Mouse (Mus musculus) frontal cortex, postnatal 14 days (tissue): ENCODE data around the gene Mid1.

ENCODE experiments used
- DNase-seq, 2 experiments: peaks; one replicate each; pipeline ENCODE4 v3.0.0; 2022; ENCODE audit warnings: low spot score in 2 of 2

Mid1 gene

DNA sequence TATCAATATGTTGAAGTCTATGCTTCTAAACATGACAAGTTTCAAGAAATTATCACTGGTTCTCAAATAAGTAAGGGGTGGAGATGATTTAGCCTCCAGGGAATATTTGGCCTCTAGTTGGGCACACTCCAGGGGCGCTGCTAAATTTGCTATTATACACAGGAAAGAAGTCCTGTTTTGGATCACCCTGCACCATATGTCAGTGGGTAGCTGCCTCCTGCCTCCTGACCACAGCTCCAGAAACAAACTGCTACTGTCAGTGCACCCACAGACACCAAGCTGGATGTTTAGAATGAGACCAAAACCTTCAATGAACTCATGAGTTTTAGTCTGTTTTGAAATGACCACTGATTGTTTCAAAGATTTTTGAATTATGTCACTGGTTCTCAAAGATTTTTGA, 128.7 kb downstream of the Mid1 start:
- no peak for DNase-seq

DNA sequence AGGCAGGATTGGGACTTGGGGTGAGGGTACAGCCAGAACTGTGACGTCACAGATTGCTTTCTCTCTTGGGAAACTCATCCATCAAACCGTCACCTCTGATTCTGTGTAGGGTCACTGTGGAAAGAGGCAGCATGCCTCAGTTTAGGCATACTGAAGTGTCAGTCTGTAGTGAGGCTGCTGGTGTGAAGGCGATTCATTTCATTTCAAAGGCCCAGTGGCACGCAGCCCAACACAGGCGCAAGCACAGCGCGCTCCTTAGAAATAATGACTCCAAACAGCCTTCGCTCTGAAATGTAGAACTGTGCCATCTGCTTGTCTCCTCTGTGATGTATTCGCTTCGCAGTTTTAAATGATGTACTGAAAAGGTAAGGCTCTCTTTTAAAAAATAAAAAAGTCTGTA, 141.9 kb downstream of the Mid1 start:
- DNase-seq: peak in 1 of 2 experiments; percentile 9

DNA sequence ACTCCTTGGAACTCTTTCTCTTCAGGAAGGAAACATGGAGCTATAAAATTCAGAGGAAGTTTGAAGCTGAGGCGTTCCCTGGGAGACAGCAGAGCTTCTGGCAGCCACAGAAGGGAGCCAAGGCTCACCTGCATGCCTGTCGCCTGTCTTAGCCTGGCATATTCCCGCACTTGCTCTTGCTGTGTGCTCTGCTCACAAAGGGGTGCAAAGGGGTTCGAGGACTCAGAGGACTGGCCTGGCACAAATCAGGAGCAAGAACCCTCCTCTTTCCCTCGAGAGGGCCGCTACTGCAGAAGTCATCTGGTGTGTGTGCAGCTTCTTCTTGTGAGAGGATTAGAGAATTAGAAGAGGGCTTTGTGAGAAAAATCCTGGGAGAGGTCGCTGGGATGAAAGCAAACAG, 142.7 kb downstream of the Mid1 start:
- DNase-seq: no peak

DNA sequence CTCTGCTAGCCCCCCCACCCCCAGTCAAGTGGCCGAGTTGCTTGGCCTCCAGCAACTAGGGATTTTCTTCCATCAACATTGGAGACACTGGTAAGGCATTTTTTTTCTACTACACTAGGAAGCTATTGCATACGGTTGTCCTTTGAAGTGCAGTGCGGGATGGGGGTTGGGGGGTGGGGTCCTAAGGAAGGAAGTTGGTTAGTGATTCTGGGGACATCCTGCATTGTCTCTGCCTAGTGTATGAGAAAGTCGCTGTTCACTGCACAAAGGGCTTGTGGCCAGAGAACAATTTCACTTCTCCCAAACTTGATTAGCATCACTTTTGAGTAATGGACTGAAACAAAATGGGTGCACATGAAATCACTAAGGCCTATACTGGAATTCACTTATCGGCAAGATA, 143.1 kb downstream of the Mid1 start:
- DNase-seq: no peak

DNA sequence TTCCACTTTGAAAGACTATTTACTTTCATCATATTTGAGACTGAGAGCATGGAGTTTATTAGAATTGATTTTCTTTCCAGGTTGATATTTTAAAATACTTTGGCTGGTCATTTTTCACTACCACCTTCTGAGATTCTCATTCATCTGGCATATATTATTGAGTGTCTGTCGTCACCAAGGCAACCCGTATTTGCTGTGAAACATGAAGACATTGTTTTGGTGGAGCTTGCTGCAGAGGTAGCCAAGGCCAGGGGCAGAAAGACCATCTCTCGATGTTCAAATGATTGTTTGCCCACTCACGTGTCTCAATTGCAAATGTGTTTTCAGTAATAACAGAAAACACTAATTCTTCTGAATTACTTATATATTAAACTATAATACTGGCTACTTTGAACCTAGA, 145.1 kb downstream of the Mid1 start:
- DNase-seq: no peak

DNA sequence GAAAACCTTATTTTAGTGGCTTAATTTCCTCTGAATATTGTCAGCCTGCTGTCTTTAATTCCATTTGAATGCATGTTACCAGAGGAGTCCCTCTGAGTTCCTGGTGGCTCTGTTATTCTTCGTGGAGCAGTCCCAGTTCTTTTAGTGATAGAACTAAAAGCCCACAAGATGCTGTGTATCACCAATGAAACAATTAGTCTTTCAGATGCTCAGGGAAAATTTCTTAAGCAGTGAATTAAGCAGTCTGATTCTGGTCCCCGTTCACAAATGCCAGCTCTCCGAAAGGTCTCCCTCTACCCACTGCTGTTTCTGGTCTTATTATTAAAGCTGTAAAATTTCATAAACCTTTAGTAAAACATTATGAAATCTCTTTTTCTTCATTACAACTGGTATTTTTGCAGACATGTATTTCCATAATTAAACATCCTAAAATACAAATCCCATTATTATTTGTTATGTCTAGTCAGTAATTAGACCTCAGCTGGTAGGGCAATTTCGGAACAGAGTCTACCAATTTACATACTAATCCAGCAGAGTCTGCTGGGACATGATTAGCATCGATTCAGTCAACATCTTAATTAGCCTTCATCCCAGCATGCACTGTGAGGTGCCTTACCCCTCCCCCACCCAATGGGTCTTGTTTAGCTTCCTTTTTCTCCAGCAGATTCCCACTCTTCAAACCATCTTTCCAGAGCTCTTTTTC, 153.1 kb downstream of the Mid1 start:
- DNase-seq: no peak

DNA sequence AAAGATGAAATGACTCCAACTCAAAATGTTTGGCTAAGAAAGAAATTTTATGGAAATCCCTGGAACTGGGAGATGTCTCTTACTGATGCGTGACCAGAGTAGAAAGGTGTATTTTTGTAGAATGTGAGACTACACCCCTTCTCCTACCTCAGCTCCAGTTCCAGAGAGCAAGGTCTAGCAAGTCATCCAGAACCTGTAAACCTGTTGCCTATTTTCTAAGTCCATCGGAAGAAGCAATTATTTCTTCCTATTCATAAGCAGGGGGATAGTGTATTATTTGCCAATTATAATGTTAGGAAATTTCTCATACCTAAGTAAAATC, 153.6 kb downstream of the Mid1 start:
- DNase-seq: no peak

DNA sequence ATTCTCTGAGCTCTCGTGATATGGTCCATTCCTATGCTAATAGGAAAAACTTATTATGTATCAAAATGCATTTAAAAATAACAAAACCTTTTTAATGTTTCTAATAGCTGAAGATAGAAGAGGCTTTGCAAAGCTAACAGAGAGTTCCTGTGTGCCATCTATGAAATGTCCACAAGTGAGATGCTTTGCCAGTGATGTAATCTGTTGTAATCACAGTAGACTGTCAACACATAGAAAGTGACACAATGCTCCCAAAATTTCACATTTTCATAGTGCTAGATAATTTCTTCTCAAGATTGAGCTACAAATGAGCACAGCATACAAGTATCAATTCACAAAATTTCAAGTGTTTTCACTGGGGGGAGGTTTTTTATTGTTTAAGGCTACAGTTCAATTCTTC, 158.3 kb downstream of the Mid1 start:
- no peak for DNase-seq

DNA sequence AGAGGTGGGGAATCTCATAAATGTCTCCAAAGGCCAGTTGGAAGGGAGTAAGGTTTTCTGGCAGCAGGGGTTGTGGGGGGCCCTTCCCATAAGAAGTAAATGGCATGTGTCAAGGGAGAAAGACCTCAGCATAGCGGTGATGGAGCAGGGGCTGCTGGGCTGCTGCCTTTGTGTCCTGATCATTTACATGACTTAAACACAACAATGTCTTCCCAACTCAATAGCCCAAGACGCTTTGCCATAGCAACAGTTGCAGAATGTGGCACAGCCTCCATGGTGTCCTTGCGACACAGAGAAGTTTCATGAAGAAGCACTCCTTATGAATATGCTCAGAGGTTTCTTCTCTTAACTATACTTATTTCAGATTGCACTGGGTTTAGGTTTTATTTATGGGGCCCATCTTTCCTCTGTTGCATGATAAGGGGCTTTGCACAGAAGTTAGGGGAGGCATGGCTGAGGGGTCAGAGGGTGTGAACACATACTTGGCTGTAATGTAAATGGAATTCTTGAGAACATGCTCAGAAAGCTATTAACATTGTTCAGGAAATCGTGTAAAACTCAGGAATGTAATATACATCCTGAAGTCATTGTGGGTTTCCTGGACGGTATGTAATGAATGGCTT, 159.3 kb downstream of the Mid1 start:
- no peak for DNase-seq

DNA sequence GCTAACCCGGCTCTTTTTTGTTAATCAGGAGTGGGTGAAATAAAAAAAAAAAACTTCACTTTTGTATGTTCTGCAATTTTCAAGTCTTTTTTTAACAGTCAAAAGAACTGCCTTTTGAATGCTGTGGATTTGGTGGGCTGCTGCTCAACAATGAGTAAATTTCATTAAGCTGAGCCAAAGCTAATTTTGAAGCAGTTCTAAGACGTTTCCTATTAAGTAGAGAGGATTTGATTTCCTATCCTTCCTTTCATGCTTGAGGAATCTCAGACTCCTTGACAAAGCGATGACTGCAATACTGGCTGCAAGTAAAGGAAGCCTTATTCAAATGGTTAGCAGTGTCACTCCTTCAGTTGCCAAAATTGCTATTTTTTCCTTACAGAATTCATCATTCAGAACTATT, 161.2 kb downstream of the Mid1 start:
- DNase-seq: no peak

DNA sequence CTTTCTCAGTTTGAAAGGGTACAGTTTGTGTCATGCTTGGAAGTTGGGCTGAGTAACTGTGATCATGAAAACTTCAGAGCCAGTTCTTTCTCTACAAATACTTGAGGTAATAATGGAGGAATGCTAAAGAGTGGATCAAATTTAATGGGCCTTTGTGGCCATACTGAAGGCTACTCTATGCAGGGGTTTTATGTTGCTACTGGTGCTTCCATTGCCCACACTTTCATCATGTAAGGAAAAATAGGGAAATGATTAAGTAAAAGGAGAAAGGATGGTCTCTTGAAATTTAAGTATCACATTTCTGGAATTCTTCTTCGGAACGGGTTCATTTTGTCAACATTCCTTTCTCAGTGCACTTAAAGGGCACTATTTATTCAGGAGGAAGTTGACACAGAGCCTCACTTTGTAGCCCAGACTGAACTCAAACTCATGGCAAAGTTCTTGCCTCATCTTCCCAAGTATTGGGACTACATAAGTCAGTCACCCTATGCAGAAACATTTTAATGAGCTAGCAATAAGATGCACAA, 176.3 kb downstream of the Mid1 start:
- no peak for DNase-seq

DNA sequence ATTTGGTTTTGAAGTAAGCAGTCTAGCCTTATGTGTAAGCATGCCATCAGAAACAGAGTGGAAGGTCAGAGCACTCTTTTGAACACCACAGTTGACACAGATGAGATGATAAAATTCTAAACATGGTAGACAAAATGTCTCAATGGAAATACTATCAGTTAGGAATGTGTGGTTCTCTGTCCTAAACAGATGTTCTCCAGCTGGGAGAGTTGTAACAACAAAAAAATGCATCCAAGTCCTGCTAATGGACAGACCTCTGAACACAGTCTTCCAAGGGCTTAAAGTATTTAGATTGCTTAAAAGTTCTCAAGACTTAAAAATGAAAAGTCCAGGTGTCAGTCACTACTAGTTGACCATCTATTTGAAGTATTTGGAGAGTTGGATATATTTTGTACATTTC, 177.4 kb downstream of the Mid1 start:
- DNase-seq: no peak

DNA sequence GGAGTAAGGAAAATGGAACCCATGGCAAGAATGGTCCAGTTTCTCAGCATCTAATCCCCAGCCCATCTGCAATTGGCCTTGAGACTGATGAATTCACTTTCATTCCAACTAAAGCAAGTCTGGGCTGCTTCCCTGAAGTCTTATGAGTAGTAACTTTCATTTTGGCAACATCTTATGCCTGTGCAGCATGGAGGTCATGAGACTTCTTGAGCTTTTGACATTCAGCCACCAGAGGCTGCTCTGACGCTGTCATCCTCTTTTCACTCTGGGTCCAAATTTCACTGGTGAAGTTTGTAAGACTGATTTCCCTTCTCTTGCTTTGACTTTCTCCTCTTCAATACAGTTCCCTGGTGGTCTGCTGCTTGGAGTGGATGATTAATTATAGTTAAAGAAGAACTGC, 177.8 kb downstream of the Mid1 start:
- no peak for DNase-seq

DNA sequence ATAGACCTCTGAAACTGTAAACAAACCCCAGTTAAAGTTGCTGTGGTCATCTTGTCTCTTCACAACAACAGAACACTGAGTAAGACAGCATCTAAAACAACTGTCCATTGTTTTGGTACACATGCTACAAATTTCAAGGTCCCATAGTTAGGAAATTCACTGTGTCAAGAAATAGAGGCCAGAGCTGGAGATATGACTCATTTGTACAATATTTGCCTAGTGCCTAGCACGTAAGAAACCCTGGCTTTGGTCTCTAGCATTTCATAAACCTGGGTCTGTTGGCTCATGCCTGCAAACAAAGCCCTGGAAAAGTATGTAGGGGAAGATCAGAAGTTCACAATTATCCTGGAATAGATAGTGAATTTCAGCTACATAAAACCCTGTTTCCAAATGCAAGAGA, 178.8 kb downstream of the Mid1 start:
- no peak for DNase-seq

DNA sequence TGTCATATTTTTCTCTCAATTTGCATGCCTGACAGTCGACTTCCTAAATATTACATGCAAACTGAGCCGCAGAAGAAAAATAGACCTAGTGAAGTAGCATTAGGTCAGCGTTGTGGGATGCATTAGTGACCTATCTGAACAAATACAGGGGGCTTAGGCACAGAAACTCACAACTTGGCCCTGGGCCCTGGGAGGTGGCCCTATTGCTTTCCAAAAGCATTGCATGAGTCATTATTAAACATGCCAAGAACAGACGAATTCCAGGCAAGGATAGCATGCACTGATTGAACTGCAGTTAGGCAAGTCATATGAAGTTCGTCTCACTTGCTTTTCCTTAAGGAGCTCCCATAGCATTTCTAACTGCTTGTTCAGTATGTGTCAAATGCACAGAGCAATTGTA, 183.2 kb downstream of the Mid1 start:
- DNase-seq: no peak

DNA sequence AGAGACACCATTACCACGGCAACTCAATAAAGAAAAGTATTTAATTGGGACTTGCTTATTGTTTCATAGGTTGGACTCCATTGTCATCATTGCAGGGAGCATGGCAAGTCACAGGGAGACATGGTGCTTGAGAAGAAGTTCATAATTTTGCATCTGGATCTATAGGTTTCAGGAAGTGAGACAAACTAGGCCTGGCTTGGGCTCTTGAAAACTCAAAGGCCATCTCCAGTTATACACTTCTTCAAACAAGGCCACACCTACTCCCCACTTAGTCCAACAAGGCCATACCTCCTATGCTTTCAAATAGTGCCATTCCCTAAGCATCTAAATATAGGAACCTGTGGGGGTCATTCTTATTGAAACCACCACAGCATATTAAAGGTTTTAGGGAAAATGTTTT, 189.5 kb downstream of the Mid1 start:
- no peak for DNase-seq

DNA sequence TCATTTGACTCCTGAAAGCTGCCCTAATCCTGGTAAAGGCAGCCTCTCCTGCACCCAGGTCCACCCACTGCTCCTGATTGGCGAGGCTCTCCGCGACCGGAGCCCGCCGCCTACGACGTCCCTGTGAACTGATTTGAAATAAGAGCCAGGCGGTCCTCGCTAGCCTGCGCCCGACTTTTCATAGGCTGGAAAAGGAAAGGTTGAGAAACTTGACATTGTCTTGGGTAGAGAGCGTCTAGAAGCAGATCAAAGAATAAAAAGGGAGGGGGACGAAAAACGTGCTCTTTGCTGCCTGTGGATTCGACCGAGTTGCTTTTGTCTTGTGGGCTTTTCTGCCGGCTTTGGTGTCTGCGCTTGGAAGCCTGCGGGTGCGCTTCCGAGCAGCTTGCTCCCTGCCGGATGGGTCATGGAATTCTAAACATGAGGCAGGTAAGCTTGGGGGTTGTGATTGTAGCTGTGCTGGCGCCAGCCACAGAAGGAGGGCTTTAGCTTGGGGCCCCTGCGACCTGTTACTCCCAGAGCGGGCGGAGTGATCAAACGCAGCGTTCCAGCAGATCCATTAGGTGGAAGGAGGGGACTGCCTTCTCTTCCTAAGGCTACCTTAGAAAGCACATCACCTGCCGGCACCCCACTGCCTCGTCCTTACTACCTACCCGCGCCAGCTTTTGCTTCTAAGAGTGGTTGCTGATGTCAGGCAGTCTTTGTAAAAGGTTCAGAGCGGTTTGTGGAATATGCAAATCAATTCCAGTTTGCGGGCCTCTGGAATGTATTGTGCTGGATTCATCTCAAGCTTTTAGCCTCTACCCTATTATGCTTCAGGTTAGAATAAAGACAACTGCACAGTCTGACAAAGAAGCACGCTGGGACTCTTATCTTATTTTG, 194.7 kb downstream of the Mid1 start:
- peak; percentile 33 to 45 for DNase-seq

DNA sequence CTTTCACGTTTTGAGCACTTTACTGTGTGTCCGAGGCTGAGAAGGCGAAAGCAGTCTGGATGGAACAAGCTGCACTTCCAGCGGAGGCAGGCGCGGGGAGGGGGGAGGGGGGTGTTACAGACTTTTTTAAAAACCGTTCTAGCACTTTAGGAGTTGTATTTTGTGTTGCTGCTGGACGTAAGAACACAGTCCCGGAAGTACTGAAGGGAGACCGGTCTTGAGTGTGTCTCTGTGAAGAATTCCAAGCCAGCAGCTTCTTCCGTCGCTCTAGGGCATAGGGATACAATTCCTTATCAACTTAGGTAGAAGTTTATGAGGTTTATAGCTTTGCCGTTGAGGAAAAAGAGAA, 195.3 kb downstream of the Mid1 start:
- DNase-seq: no peak

DNA sequence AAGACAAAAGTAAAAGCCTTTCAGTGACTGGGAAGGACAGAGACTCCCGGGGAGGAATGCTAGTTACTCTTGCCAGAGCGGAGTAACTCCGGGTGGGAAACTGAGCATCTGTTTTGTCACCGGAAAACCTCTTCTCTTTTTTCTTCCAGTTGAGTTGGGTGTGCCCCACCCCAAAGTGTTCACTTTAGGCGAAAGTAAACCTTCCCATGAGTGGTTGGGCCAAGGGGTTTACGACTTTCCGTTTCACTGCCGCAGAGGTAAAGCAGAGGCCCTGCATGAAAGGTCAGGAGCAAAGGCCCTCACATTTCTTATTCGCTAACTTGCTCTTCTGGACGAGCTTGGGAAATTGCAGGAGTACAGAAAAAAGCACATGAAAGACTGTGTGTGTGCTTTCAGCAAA, 195.8 kb downstream of the Mid1 start:
- no peak for DNase-seq

DNA sequence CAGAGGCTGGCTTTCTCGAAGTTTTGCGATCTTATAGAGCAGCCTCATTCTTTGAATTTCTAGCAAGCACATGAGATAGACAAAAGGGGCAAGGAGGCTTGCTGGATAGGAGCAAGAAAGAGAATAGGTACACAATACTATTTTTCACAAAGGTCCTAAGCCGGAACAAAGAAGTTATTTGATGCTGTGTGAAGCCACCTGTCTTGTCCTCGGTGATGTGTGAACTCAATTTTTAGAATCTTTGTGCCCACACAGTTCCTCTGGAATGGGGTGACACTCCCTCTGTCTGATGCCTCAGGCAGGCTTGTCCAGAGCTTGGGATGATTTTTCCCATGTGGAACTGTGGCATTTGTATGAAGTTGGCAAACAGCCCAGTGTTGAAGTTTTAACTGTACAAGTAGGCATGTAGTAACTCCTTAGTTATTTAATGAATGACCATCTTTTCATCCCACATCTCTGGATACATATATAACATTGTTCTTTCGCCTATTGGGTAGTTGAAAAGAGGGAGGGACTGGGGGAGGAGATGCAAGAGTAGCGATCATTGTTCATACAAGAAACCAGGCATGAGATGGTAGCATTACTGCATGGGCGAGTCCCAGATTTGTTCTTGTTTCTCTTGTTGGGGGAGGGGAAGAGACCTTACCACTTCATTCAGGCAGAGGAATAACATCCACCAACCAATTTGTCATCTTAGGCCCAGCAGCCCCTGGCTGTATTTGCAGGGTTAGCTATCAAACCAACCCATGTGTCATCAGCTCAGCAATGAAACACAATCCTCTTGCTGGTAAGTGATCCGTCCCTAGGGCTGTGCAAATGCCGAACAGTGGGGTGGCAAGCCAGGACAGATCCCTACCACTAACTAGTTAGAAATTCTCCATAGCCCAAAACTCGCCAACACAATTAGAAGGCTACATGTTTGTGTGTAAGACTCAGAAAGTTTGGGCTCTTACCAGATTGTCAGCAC, 196.5 kb downstream of the Mid1 start:
- no peak for DNase-seq

DNA sequence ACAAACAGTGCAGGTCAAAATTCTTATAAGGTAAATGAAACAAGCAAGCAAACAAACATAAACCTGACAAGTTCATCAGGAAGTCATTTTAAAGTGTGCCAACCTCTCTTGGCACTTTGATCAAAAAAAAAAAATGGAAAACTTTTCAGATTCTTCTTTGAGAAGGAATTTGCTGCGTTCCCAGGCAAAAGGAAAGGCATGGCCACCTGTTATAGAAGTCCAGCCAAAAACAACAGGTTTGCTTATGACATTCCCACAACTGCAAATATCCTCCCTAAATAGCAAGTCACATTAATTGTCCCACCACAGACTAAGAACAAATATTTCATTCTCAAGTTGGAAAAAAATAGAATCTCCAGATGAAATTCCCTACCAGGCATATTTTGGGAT, 197.2 kb downstream of the Mid1 start:
- no peak for DNase-seq
